Mouse (Mus musculus): ENCODE data around the gene Rras.
"Not testable (repeated sequence)": the region's sequence is repeated elsewhere in the genome, so short reads cannot be mapped to it uniquely, and the experiment has no call there.

The Rras gene

DNA sequence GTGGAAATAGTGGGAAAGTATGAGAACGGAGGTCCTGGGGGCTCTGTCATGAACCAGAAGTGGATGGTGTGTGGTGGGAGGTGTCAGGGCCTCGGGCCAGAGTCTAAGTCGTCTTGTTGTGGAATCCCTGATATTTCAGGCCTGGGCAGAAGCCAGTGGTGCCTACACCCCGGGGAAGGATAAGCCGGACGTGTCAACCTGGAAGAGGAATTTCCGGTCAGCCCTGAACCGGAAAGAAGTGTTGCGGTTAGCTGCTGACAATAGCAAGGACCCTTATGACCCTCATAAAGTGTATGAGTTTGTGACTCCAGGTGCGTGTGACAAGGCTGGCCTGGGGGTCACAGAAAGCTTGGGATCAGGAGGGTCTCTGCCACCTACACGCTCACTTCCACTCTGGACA is 18.0 kb upstream of the Rras start:
- DNase-seq (ENCODE audit: low read depth, low spot score): no peak

DNA sequence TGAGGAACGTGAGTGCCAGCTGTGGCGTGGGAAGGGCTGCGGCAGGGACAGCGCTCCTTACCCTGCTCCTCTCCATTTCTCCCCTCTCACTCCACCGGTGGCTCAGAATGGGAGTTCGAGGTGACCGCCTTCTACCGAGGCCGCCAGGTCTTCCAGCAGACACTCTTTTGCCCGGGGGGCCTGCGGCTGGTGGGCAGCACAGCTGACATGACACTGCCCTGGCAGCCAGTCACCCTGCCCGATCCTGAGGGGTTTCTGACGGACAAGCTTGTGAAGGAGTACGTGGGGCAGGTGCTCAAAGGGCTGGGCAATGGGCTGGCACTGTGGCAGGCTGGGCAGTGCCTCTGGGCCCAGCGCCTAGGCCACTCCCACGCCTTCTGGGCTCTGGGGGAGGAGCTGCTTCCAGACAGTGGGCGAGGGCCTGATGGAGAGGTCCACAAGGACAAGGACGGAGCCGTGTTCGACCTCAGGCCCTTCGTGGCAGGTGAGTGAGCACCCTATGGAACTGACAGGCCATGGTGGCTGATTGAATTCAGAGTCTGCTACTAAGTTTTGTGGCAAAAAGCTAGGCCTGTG is 17.1 kb upstream of the Rras start:
- DNase-seq (ENCODE audit: low read depth, low spot score): no peak

GRCm38 (mm10) chr7:45002440-45002839 is 15.3 kb upstream of the Rras start:
- peak; percentile 71 for DNase-seq (ENCODE audit: low read depth, low spot score)

GRCm38 (mm10) chr7:45004546-45004945 is 13.2 kb upstream of the Rras start:
- no peak for DNase-seq (ENCODE audit: low read depth, low spot score)

GRCm38 (mm10) chr7:45005321-45005992 is 12.3 kb upstream of the Rras start:
- DNase-seq (ENCODE audit: low read depth, low spot score): no peak

DNA sequence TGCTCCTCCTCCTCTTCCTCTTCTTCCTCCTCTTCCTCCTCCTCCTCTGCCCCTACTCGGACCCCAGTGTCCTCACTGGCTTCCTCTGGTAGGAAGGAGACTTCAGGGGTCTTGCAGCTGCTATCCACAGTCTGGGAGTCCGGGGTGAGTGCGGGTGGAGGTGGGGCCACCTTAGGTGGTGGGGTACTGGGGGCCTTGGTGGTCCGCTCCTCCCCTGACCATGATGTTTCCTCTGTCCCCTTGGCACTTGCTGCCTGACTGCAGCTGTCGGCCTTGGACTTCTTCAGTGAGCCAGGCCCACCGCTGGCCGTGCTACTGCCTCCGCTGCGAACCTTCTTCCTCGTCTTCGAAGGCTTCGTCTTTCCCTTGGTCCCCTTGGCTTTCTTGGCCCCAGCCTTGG is 11.3 kb upstream of the Rras start:
- no peak for DNase-seq (ENCODE audit: low read depth, low spot score)

GRCm38 (mm10) chr7:45007141-45007540 is 10.6 kb upstream of the Rras start:
- DNase-seq (ENCODE audit: low read depth, low spot score): no peak

GRCm38 (mm10) chr7:45007846-45008245 is 9.9 kb upstream of the Rras start:
- no peak for DNase-seq (ENCODE audit: low read depth, low spot score)

- no peak for DNase-seq (ENCODE audit: low read depth, low spot score)
Observed at GRCm38 (mm10) chr7:45008411-45008810, 9.3 kb upstream of the Rras start.

DNA sequence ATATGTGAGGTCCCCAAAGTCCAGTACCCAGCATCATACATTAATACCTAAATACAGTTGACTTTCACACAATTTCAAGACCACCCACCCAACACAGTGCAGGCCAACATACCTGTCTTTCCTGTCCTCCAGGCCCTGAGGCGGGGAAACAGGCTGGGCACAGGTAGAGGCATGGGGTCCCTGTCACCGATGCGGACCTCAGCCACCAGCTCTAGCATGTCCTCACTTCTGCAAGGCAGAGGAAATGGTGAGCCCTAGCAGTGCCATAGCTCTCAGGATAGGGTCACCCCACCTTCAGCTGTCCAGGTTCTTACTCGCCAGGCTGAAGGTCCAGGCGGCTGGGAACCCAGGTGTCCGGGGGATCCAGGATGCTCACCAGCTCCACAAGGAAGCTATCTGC is 5.8 kb upstream of the Rras start:
- no peak for DNase-seq (ENCODE audit: low read depth, low spot score)

GRCm38 (mm10) chr7:45012824-45013223 is 4.9 kb upstream of the Rras start:
- DNase-seq (ENCODE audit: low read depth, low spot score): no peak

DNA sequence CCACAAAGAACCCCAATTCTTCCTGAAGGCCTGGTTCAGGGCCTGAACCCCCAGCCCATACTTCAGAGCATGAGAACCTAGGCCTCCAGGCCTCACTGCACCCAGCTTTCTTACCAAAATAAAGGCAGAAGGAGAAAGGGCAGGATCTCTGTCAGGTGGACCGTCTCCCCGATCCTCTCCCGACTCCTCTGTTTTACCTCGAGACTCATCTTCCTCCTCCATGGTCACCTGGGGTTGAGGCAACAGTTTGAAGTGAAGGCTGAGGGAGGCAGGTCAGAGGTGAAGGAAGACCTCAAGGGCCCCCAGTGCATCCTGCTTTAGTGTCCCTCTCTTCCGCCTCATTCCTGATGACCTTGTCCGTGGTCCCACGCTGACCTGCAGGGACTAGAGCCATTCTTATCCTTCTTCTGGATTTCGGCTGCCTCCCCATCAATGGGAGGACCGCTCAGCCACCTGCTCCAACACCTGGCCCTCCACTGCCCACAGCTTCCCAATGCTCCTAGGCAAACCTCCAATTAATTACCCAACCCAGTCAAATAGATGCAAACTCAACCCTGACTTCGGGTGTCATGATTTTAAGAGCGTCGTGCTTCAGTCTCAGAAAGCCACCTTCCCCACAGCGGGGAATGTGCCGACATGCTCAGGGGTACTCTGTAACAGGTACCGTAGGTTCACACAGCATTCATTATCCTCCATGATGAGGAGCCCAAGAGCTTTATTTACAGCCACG is 4.2 kb upstream of the Rras start:
- no peak for DNase-seq (ENCODE audit: low read depth, low spot score)

- DNase-seq (ENCODE audit: low read depth, low spot score): no peak
Observed at GRCm38 (mm10) chr7:45014096-45014451, 3.7 kb upstream of the Rras start.

GRCm38 (mm10) chr7:45015344-45015956 is 2.3 kb upstream of the Rras start:
- DNase-seq (ENCODE audit: low read depth, low spot score): no peak

DNA sequence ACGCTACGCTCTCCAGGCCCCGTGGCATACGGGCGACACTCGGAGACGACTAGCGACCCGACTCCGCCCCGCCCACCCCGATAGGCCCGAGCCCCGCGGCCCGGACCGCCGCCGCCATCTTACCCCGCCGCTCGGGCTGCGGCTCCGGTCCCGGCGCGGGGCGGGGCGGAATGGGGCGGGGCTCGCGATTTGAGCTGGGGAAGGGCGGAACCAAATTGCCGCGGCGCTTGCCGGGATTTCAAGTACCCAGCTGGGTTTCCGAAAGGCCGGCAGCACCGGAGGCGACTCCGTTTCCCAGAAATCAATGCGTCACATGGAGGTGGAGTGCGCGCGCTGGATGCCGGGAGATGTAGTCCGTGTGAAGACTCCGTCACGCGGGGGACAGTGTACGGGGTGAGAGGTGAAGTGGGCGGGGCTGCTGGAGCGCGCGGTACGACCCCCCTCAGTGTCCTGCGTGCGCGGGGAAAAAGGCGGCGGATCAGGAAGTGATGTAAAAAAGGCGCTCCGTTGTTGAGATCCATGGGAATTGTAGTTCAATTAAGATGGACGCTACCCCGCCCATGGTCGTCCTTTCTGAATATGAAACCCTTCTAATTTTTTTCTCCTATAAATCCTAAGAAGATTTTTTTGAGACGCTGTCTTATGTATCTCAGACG is 1.7 kb upstream of the Rras start, which contains the start of gene Scaf1:
TSS of gene Scaf1 (minus strand) at position 407 of the 656 bp plus-strand sequence.
- peak; percentile 100 for DNase-seq (ENCODE audit: low read depth, low spot score)

DNA sequence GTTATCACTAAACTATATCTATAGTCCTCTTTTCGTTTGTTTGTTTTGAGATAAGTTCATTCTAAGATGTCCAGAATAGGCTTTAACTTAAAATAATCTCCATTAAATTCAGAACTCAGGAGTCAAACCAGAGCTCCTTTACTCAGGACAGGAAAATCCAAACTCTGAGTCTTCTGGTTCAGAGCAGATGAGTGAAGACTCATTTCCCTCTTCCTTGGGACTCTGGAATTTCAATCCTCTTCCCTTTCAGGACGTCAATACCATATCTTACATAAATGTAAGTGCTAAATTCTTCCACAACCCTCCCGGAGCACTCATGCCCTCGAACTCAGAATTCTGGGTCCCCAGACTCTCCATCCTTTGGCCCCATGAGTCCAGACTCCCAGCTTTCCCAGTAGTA is 1.0 kb upstream of the Rras start:
- DNase-seq (ENCODE audit: low read depth, low spot score): no peak

- peak; percentile 77 for DNase-seq (ENCODE audit: low read depth, low spot score)
Observed at GRCm38 (mm10) chr7:45019031-45019571, 1.3 kb downstream of the Rras start.

DNA sequence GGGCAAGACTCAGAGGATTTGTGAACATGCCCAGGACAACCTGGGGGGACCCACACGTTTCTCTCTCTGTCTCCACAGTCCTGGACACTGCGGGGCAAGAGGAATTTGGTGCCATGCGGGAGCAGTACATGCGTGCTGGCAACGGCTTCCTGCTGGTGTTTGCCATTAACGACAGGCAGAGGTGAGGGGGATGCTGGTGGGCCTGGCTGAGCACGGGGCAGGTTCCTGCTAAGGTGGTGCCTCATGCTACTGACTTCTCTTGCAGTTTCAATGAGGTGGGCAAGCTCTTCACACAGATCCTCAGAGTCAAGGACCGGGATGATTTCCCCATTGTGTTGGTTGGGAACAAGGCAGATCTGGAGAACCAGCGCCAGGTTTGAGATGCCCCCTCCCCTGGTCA is 2.5 kb downstream of the Rras start:
- no peak for DNase-seq (ENCODE audit: low read depth, low spot score)

GRCm38 (mm10) chr7:45023711-45024110 is 6.0 kb downstream of the Rras start:
- not testable (repeated sequence) for DNase-seq (ENCODE audit: low read depth, low spot score)

DNA sequence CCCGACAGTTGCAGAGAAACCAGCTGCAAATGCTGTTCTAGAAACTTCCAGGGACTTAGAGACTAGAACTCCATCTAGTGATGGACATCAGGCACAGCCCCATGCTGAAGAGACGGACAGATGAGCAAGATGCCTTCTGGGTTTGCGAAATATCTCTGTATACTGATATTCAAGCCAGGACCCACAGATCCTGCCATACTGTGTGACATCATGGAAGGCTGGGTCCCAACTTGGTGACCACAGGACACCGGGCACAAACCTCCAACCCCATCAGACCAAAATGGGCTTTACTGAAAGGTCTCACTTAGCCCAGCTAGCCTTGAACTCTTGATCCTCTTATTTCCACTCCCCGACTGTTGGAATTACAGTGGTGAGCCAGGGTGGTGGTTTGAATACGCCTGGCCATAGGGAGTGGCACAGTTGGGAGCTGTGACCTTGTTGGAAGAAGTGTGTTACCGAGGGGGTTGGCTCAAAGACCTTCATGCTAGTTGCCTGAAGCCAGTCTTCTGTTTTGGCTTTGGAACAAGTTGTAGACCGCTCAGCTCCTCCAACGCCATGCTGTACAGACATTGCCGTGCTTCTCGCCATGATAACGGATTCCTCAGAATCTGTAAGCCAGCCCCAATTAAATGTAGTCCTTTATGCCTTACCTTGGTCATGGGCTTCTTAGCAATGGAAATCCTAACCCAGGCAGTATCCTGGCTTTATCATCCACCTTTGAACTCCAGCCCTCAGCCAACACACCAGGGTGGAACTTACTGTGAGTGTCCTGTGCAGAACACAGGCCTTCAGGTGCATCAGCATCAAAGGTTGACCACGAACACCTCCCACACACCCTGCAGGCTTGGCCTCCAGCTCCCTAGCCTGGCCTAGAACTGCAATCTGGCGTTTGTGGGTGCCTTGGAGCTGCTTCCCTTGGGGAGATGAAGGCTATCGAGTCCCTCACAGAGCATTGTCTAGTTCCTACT is 6.8 kb downstream of the Rras start:
- DNase-seq (ENCODE audit: low read depth, low spot score): no peak
